Mouse (Mus musculus) forebrain, postnatal 0 days (tissue): ENCODE data around the gene Gpatch4. TPM values are rescaled to one million over a fixed set of nuclear protein-coding genes. Genes with fewer than 3 reads are reported as not detected.

ENCODE experiments used
- ATAC-seq: fragments of 200-750 bp; cut with Nextera tagmentation; 2 replicates; pipeline ENCODE4 v1.8.0; 2017; ENCODE audit warnings: mild to moderate bottlenecking, moderate library complexity
- DNase-seq: peaks from one replicate; pipeline ENCODE4 v3.0.0-alpha.2; 2015
- H3K27ac ChIP-seq: fragments of 300-500 bp; sonication (generic); 2 replicates; pipeline ENCODE4 v1.5.1; 2014; ENCODE audit warnings: low read depth, mild to moderate bottlenecking, antibody characterized with exemption, low read length, moderate library complexity, mixed read lengths
- H3K27me3 ChIP-seq: fragments of 300-500 bp; sonication (generic); 2 replicates; pipeline ENCODE4 v1.6.1; 2014; ENCODE audit warnings: mild to moderate bottlenecking, low read length, mixed read lengths; ENCODE audit not compliant: insufficient read depth
- H3K36me3 ChIP-seq: fragments of 300-500 bp; sonication (generic); 2 replicates; pipeline ENCODE4 v1.6.1; 2014; ENCODE audit warnings: mild to moderate bottlenecking, moderate library complexity; ENCODE audit not compliant: insufficient read depth
- H3K4me1 ChIP-seq: fragments of 300-500 bp; sonication (generic); 2 replicates; pipeline ENCODE4 v1.6.1; 2014; ENCODE audit warnings: antibody characterized with exemption; ENCODE audit not compliant: insufficient read depth
- H3K4me2 ChIP-seq: fragments of 300-500 bp; sonication (generic); 2 replicates; pipeline ENCODE4 v1.6.1; 2014; ENCODE audit warnings: low read depth, mild to moderate bottlenecking, moderate library complexity
- H3K4me3 ChIP-seq: fragments of 300-500 bp; sonication (generic); 2 replicates; pipeline ENCODE4 v1.5.1; 2014; ENCODE audit warnings: low read depth, low read length, mixed read lengths
- H3K9ac ChIP-seq: fragments of 300-500 bp; sonication (generic); 2 replicates; pipeline ENCODE4 v1.6.1; 2014; ENCODE audit warnings: mild to moderate bottlenecking
- H3K9me3 ChIP-seq: fragments of 300-500 bp; sonication (generic); 2 replicates; pipeline ENCODE4 v1.6.1; 2016; ENCODE audit warnings: low read length
- CTCF ChIP-seq: sonication (generic); IDR thresholded peaks from 2 replicates; pipeline ENCODE4 v1.5.1; 2016; ENCODE audit warnings: antibody characterized with exemption, control low read depth, low read depth
- WGBS: fragments of 180-500 bp; shearing (Covaris S2); extraction: QIAGEN DNeasy Blood & Tissue Kit; methylation state at CpG from one replicate; pipeline ENCODE4 v1.1.7; 2014; 5-methylcytosine and 5-hydroxymethylcytosine counted together
- polyA plus RNA-seq: library from polyadenylated mRNA; unstranded; fragments of >200 nt; fragmentation: Nextera tagmentation; extraction: Ambion mirVana; gene quantifications from 2 replicates; pipeline ENCODE4 v1.2.1, GENCODE M21; 2015
- total RNA-seq: library from RNA; depleted of rRNA; stranded (reverse); fragments of >200 nt; gene quantifications from 2 replicates; pipeline ENCODE4 v1.2.3, GENCODE M21; 2014

The Gpatch4 gene
- total and polyA plus RNA-seq, 2 experiments from 2014 or later, result 9.8 to 35.5 TPM

GRCm38 (mm10) chr3:88030608-88031395 is 12.1 kb upstream of the Gpatch4 start:
- no peaks in the 10 kb centered on the region for H3K27me3 ChIP-seq
- 22% methylated on average over 19 of the region's 19 CpGs for WGBS
- TF ChIP-seq CTCF, result no peak
- no peak overlapping the region for H3K4me2 ChIP-seq
- H3K9ac ChIP-seq, result no peak overlapping the region
- ATAC-seq (no peak), DNase-seq (no peak)
- H3K9me3 ChIP-seq, result no peaks in the 10 kb centered on the region
- no peak overlapping the region for H3K4me3 ChIP-seq
- no peak overlapping the region for H3K27ac ChIP-seq
- H3K36me3 ChIP-seq, result no peaks in the 10 kb centered on the region
- no peaks in the 10 kb centered on the region for H3K4me1 ChIP-seq

- no peaks in the 10 kb centered on the region for H3K27me3 ChIP-seq
- 68% methylated on average over 5 of the region's 5 CpGs for WGBS
- TF ChIP-seq CTCF, result no peak
Observed at GRCm38 (mm10) chr3:88033506-88033905, 9.4 kb upstream of the Gpatch4 start.

GRCm38 (mm10) chr3:88035561-88036293 is 7.2 kb upstream of the Gpatch4 start:
- 59% methylated on average over 1 of the region's 1 CpGs for WGBS
- Histone ChIP-seq H3K36me3 (no peaks in the 10 kb centered on the region), H3K4me3 (no peak overlapping the region), H3K27ac (no peak overlapping the region), H3K4me1 (no peaks in the 10 kb centered on the region), H3K9me3 (no peaks in the 10 kb centered on the region), H3K9ac (no peak overlapping the region), H3K4me2 (no peak overlapping the region), H3K27me3 (peaks cover 2% of the 10 kb centered on the region; the same call in 1 of the 2 replicates)
- ATAC-seq (no peak), DNase-seq (no peak)
- TF ChIP-seq CTCF, result no peak

More at GRCm38 (mm10) chr3:88033506-88033905, 9.4 kb upstream of the Gpatch4 start:
- H3K4me1 ChIP-seq, result no peaks in the 10 kb centered on the region
- no peak for DNase-seq
- H3K27ac ChIP-seq, result no peak overlapping the region
- no peak for ATAC-seq
- H3K9ac ChIP-seq, result no peak overlapping the region
- no peak overlapping the region for H3K4me2 ChIP-seq
- no peaks in the 10 kb centered on the region for H3K9me3 ChIP-seq
- no peaks in the 10 kb centered on the region for H3K36me3 ChIP-seq
- no peak overlapping the region for H3K4me3 ChIP-seq

GRCm38 (mm10) chr3:88049532-88049931 is 6.6 kb downstream of the Gpatch4 start:
- no peak for TF ChIP-seq CTCF
- Histone ChIP-seq H3K4me2 (no peak overlapping the region), H3K9me3 (no peaks in the 10 kb centered on the region), H3K4me3 (no peak overlapping the region), H3K27me3 (no peaks in the 10 kb centered on the region), H3K4me1 (peaks cover 2% of the 10 kb centered on the region; the same call in 1 of the 2 replicates), H3K9ac (no peak overlapping the region), H3K27ac (no peak overlapping the region), H3K36me3 (peaks cover 22% of the 10 kb centered on the region)
- ATAC-seq (no peak), DNase-seq (no peak)
- WGBS, result 95% methylated on average over 3 of the region's 3 CpGs

- no peak overlapping the region for H3K27ac ChIP-seq
- ATAC-seq, result no peak
- DNase-seq, result no peak
- H3K9ac ChIP-seq, result no peak overlapping the region
- peaks cover 26% of the 10 kb centered on the region for H3K36me3 ChIP-seq
- H3K4me2 ChIP-seq, result peak overlapping the region; percentile 96
- 0 out of 2 replicates have a peak, but pooled peaks cover 6% of the 10 kb centered on the region for H3K4me1 ChIP-seq
- no peak overlapping the region for H3K4me3 ChIP-seq
- no peaks in the 10 kb centered on the region for H3K9me3 ChIP-seq
- no peaks in the 10 kb centered on the region for H3K27me3 ChIP-seq
- 87% methylated on average over 6 of the region's 6 CpGs for WGBS
- no peak for TF ChIP-seq CTCF
Observed at GRCm38 (mm10) chr3:88057030-88057429, 14.1 kb downstream of the Gpatch4 start.

GRCm38 (mm10) chr3:88057902-88058696 is 15.2 kb downstream of the Gpatch4 start, which contains the start of gene Naxe:
Gene Naxe (minus strand): TSS chr3:88058495.
- 4% methylated on average over 58 of the region's 60 CpGs for WGBS
- peak within 1 kb of the TSS; percentile 85 for H3K9ac ChIP-seq
- H3K27me3 ChIP-seq, result no peaks in the 10 kb centered on the region
- ATAC-seq (peak; percentile 95), DNase-seq (peak; percentile 92)
- H3K4me3 ChIP-seq, result peak within 1 kb of the TSS; percentile 88
- H3K9me3 ChIP-seq, result no peaks in the 10 kb centered on the region
- peaks cover 21% of the 10 kb centered on the region for H3K36me3 ChIP-seq
- H3K27ac ChIP-seq, result peak within 1 kb of the TSS; percentile 54; the same call in 1 of the 2 replicates
- 0 out of 2 replicates have a peak, but pooled peaks cover 6% of the 10 kb centered on the region for H3K4me1 ChIP-seq
- H3K4me2 ChIP-seq, result peak within 1 kb of the TSS; percentile 96
- no peak for TF ChIP-seq CTCF
